ENCODE assay signal across 7 mouse cellular contexts in the genomic region with DNA sequence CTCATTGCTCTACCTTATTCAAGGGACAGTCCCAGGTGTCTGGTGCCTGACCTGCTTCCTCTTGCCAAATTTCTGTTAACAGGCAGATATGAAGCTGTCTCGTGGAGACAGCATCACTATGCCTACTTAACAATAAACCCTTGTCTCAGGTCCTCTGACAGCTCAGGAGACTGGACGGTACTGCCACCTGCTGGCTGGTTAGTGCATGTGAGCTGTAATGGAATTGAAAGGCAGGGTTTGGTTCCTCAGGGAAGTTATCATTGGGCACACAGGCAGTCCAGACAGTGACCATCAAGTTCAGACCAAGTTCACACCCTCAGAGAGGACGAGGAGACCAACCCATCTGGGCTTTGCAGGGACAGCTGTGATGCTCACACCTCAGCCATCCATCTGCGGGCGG.
DNase-seq lines count a peak whose midpoint lies in the region; ATAC-seq lines count a peak whose summit lies in the region.

No protein-coding gene starts in this region.

- 0 out of 2 replicates have a peak, but pooled peaks cover 3% of the 10 kb centered on the region for H3K27me3 ChIP-seq in forebrain, embryonic 12.5 days

- peaks cover 15% of the 10 kb centered on the region for H3K36me3 ChIP-seq in forebrain, embryonic 12.5 days (replicated peaks)

- no peak overlapping the region for H3K27ac ChIP-seq in forebrain, embryonic 12.5 days

- no peak overlapping the region for H3K4me3 ChIP-seq in forebrain, embryonic 12.5 days (replicated peaks)

- DNase-seq in NIH3T3 (ENCODE audit: low read depth): peak; percentile 93
- peak; percentile 75 for DNase-seq in c-Kit-positive CD71-negative TER-119-negative erythroid progenitor cells, embryonic 14.5 days (ENCODE audit: low read depth)
- DNase-seq in layer of hippocampus, postnatal 14 days (ENCODE audit: low spot score in 2 of 2): peak; percentile 74 to 79
- peak; percentile 65 to 78 for DNase-seq in lung, postnatal 4 days
- DNase-seq in right cerebral cortex, postnatal 14 days: peak; percentile 82

- no peak overlapping the region for H3K4me2 ChIP-seq in forebrain, embryonic 12.5 days

- 32% methylated on average over 5 of the region's 5 CpGs for WGBS in forebrain, embryonic 12.5 days

- H3K9ac ChIP-seq in forebrain, embryonic 12.5 days: no peak overlapping the region

- H3K4me1 ChIP-seq in forebrain, embryonic 12.5 days: peaks cover 3% of the 10 kb centered on the region

- no peaks in the 10 kb centered on the region for H3K9me3 ChIP-seq in forebrain, embryonic 12.5 days

- ATAC-seq in forebrain, embryonic 12.5 days (ENCODE audit: low FRiP score): peak; percentile 60
- peak; percentile 78 to 82 for ATAC-seq in hematopoietic stem cell, adult 5-6 weeks (replicated peaks in 1 of 2; ENCODE audit: insufficient read depth in 1 of 2, low FRiP score in 2 of 2, low TSS enrichment in 1 of 2, low read depth in 1 of 2, poor library complexity in 2 of 2, severe bottlenecking in 2 of 2)
